Mouse (Mus musculus): Measurements from ENCODE around the gene Pdcl3. TPM values are rescaled to one million over a fixed set of nuclear protein-coding genes. Genes with fewer than 3 reads are reported as not detected.
A peak's percentile ranks its signal among the peaks of the same experiment; 100 is the strongest.

Pdcl3 gene
- total and polyA plus RNA-seq, 3 experiments: 51.6 to 67.0 (median 65.5) TPM

DNA sequence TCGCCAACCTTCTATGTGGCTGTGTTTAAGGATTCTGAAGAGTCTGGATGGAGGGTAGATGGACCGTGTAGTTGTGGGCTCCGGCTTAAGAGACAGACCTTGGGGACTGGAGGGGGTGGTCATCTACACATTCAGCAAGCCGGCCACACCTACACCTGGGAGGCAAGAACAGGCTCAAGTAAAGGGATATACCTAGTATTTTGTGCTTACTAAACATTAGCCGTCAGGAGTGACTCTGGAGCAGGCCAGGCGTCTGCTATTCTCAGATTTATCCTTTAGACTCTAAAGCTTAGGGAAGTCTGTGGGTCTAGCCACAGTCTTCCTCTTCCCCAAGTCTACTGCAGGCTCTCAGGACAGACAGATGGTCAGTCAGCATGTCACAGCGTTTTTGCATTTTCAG, 2.9 kb downstream of the Pdcl3 start:
- peaks cover 35% of the 10 kb centered on the region for H3K36me3 ChIP-seq (replicated peaks)
- ATAC-seq (ENCODE audit: extremely low read depth, insufficient number of reproducible peaks, low FRiP score, poor library complexity, severe bottlenecking): no peak
- no peaks in the 10 kb centered on the region for H3K27me3 ChIP-seq (ENCODE audit: insufficient read depth, low read length)
- DNase-seq (ENCODE audit: low spot score): no peak
- H3K9me3 ChIP-seq (replicated peaks): peaks cover 7% of the 10 kb centered on the region
- H3K4me1 ChIP-seq (ENCODE audit: insufficient read depth, low read depth, low read length): peaks cover 16% of the 10 kb centered on the region
- no peak for TF ChIP-seq POLR2AphosphoS5 (IDR thresholded peaks at IDR 0.05; ENCODE audit: insufficient replicate concordance, low read depth, low read length)
- H3K4me3 ChIP-seq (ENCODE audit: low read depth, low read length): peak overlapping the region; percentile 80

DNA sequence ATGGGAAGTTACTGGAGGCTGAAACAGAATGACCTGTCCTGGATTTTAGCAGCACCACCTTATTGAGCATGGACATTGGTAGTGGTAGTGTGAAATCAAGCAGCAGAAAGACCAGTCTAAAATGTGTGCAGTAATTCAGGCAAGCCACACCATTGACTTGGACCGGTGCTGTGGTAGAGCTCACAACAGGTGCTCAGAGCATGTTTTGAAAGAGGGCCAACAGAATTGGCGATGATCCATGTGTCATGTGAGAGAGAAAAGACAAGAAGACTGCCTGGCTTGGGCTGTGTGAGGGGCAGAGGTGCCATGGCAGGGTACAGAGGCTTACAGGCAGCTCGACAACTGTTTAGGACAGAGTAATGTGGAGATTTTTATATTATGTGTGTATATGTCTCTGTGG, 7.0 kb downstream of the Pdcl3 start:
- no peak for ATAC-seq (ENCODE audit: extremely low read depth, insufficient number of reproducible peaks, low FRiP score, poor library complexity, severe bottlenecking)
- no peaks in the 10 kb centered on the region for H3K27me3 ChIP-seq (ENCODE audit: insufficient read depth, low read length)
- H3K9me3 ChIP-seq (replicated peaks): 0 out of 2 replicates have a peak, but pooled peaks cover 2% of the 10 kb centered on the region
- TF ChIP-seq POLR2AphosphoS5 (IDR thresholded peaks at IDR 0.05; ENCODE audit: insufficient replicate concordance, low read depth, low read length): no peak
- TF ChIP-seq GATA2 (IDR thresholded peaks at IDR 0.05; ENCODE audit: borderline replicate concordance, low read depth, low read length): no peak
- TF ChIP-seq TAL1 (conservative IDR thresholded peaks at IDR 0.05; ENCODE audit: low read depth, low read length): no peak
- no peak for TF ChIP-seq GATA1 (IDR thresholded peaks at IDR 0.05; ENCODE audit: borderline replicate concordance, low read length)
- no peak for TF ChIP-seq CTCF (IDR thresholded peaks at IDR 0.05; ENCODE audit: low read depth, low read length)
- no peak overlapping the region for H3K4me3 ChIP-seq (ENCODE audit: low read depth, low read length)
- peaks cover 10% of the 10 kb centered on the region for H3K4me1 ChIP-seq (ENCODE audit: insufficient read depth, low read depth, low read length)
- peaks cover 71% of the 10 kb centered on the region for H3K36me3 ChIP-seq (replicated peaks)
- DNase-seq (ENCODE audit: low spot score): no peak

DNA sequence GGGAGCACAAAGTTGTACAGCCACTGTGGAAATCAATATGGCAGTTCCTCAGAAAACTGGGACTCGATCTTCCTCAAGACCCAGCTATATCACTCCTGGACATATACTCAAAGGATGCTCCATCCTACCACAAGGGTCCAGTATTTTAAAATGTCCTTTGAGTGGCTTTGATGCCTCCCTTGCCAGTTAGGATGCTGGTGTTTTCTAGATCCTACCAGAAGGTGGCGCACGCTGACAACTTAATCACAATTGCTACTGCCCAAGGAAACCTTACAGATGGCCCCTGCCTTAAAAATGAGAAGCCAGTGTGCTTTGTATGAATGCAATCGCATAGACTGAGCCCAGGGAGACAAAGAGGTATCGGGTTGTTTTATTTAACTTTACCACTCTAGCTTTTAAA, 15.7 kb downstream of the Pdcl3 start:
- DNase-seq (ENCODE audit: low spot score) (peak; percentile 75), ATAC-seq (ENCODE audit: extremely low read depth, insufficient number of reproducible peaks, low FRiP score, poor library complexity, severe bottlenecking) (no peak; the same call in 1 of the 2 replicates)
- Histone ChIP-seq H3K4me3 (ENCODE audit: low read depth, low read length) (no peak overlapping the region), H3K9me3 (replicated peaks) (no peaks in the 10 kb centered on the region), H3K4me1 (ENCODE audit: insufficient read depth, low read depth, low read length) (no peaks in the 10 kb centered on the region), H3K36me3 (replicated peaks) (peaks cover 18% of the 10 kb centered on the region), H3K27me3 (ENCODE audit: insufficient read depth, low read length) (peaks cover 8% of the 10 kb centered on the region; the same call in 1 of the 2 replicates)
- no peak for TF ChIP-seq POLR2AphosphoS5 (IDR thresholded peaks at IDR 0.05; ENCODE audit: insufficient replicate concordance, low read depth, low read length)
- TF ChIP-seq CTCF (IDR thresholded peaks at IDR 0.05; ENCODE audit: low read depth, low read length): peak; percentile 81

DNA sequence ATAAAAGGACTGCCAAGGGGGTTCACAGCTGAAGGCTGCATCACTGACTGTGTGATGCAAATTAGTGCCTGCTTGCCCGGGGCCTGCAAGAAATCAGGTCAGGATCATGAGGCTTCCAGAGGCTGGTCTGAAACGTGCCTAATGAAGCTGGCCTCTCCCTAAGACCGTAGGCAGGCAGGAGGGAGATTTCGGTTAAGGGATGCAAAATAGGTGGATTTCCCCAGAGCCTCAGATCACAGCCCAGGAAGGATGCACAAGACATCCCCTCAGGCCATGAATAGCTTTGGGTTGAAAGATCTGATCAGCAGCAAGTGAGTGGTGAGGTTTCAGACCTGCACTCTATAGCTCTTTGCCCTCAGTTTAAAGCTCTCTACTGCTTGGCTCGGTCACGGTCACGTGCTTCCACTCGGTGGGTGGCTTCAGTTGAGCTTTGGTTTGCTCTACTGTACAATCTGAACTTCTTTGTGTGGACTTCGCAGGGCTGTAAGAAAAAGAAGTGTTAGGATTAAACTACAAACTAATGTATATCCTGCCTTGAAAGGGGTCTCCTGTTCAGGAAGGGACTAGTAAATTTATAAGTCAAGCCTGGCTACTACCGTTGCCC, 20.4 kb downstream of the Pdcl3 start:
- Histone ChIP-seq H3K4me1 (ENCODE audit: insufficient read depth, low read depth, low read length) (peaks cover 4% of the 10 kb centered on the region; the same call in 1 of the 2 replicates), H3K4me3 (ENCODE audit: low read depth, low read length) (no peak overlapping the region), H3K27me3 (ENCODE audit: insufficient read depth, low read length) (peaks cover 11% of the 10 kb centered on the region), H3K36me3 (replicated peaks) (no peaks in the 10 kb centered on the region), H3K9me3 (replicated peaks) (no peaks in the 10 kb centered on the region)
- no peak for DNase-seq (ENCODE audit: low spot score)
- no peak for ATAC-seq (ENCODE audit: extremely low read depth, insufficient number of reproducible peaks, low FRiP score, poor library complexity, severe bottlenecking)
- no peak for TF ChIP-seq CTCF (IDR thresholded peaks at IDR 0.05; ENCODE audit: low read depth, low read length)
- no peak for TF ChIP-seq POLR2AphosphoS5 (IDR thresholded peaks at IDR 0.05; ENCODE audit: insufficient replicate concordance, low read depth, low read length)
- no peak for TF ChIP-seq GATA1 (IDR thresholded peaks at IDR 0.05; ENCODE audit: borderline replicate concordance, low read length)
- no peak for TF ChIP-seq TAL1 (conservative IDR thresholded peaks at IDR 0.05; ENCODE audit: low read depth, low read length)
- no peak for TF ChIP-seq GATA2 (IDR thresholded peaks at IDR 0.05; ENCODE audit: borderline replicate concordance, low read depth, low read length)

DNA sequence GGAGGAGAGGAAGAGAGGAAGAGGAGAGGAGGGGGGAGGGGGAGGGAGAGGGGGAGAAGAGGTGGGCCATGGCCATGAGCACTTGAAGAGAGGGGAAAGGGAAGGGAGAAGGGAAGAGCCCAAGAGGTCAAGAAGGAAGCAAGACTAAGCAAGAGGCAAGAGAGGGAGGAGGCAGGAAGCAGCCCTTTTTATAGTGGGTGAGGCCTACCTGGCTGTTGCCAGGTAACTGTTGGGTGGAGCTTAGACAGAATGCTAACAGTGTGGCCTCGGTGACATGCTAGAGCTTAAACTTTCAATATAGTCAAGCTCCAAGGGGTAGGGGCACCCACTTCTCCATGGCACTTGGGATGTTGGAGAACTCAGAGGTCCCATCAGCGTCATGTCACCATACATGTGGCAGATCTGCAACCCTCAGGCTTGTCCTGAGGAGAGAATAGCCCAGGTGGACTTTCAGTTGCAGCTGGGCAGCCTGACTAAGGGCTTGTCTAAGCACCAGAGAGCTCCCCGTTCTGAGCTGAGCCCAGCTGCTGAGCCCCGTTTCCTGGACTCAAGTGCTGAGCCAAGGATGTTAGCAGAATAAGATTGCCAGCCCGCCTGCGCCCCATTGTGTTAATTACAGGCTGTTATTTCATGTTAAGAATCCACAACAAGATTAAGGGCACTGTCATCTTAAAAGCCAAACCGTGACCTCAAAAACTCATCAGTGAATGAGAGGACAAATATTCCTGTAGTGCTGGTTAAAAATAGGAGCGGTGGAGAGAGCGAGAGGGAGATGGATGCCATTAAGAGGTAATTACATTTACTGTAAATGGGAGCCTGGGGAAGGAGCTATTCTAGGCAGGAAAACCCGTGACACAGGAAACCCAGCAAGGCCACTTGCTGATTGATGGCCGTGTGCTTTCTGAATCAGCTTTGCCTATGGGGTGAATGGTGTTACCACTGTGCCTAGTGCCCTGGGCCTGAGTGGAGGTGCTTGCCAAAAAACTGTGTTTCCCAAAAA, 21.7 kb downstream of the Pdcl3 start:
- ATAC-seq (ENCODE audit: extremely low read depth, insufficient number of reproducible peaks, low FRiP score, poor library complexity, severe bottlenecking): no peak
- TF ChIP-seq GATA2 (IDR thresholded peaks at IDR 0.05; ENCODE audit: borderline replicate concordance, low read depth, low read length) (no peak), CTCF (IDR thresholded peaks at IDR 0.05; ENCODE audit: low read depth, low read length) (no peak), POLR2AphosphoS5 (IDR thresholded peaks at IDR 0.05; ENCODE audit: insufficient replicate concordance, low read depth, low read length) (no peak), GATA1 (IDR thresholded peaks at IDR 0.05; ENCODE audit: borderline replicate concordance, low read length) (no peak), TAL1 (conservative IDR thresholded peaks at IDR 0.05; ENCODE audit: low read depth, low read length) (no peak)
- H3K4me3 ChIP-seq (ENCODE audit: low read depth, low read length): no peak overlapping the region
- no peaks in the 10 kb centered on the region for H3K9me3 ChIP-seq (replicated peaks)
- H3K36me3 ChIP-seq (replicated peaks): no peaks in the 10 kb centered on the region
- peaks cover 11% of the 10 kb centered on the region for H3K27me3 ChIP-seq (ENCODE audit: insufficient read depth, low read length)
- H3K4me1 ChIP-seq (ENCODE audit: insufficient read depth, low read depth, low read length): peaks cover 4% of the 10 kb centered on the region; the same call in 1 of the 2 replicates
- no peak for DNase-seq (ENCODE audit: low spot score)

DNA sequence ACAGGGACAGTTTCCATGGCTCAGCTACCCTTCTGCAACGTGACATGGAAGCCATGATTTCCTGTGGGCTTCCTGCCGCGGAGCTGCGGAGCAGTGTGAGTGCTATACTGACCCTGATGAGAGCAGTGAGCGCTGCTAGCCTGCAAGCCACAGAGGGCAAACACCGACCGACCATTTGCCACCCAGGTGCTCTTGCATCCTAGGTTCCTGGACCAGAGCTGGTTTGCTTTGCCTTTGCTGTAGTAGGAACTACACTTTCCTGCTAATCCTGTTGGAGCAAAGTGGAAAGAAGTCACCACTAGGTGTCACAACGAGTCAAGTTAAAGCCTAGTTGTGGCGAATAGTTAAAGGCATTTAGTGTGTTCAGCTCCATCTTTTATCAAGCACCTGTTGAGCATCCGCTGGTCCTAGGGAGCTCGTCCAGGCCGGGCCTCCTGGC, 25.2 kb downstream of the Pdcl3 start:
- ATAC-seq (ENCODE audit: extremely low read depth, insufficient number of reproducible peaks, low FRiP score, poor library complexity, severe bottlenecking): peak; percentile 15; the same call in 1 of the 2 replicates
- no peak for TF ChIP-seq CTCF (IDR thresholded peaks at IDR 0.05; ENCODE audit: low read depth, low read length)
- TF ChIP-seq GATA1 (IDR thresholded peaks at IDR 0.05; ENCODE audit: borderline replicate concordance, low read length): no peak
- TF ChIP-seq POLR2AphosphoS5 (IDR thresholded peaks at IDR 0.05; ENCODE audit: insufficient replicate concordance, low read depth, low read length): no peak
- TF ChIP-seq GATA2 (IDR thresholded peaks at IDR 0.05; ENCODE audit: borderline replicate concordance, low read depth, low read length): no peak
- TF ChIP-seq TAL1 (conservative IDR thresholded peaks at IDR 0.05; ENCODE audit: low read depth, low read length): no peak
- Histone ChIP-seq H3K27me3 (ENCODE audit: insufficient read depth, low read length) (peaks cover 9% of the 10 kb centered on the region), H3K36me3 (replicated peaks) (no peaks in the 10 kb centered on the region), H3K9me3 (replicated peaks) (no peaks in the 10 kb centered on the region), H3K4me1 (ENCODE audit: insufficient read depth, low read depth, low read length) (peaks cover 4% of the 10 kb centered on the region; the same call in 1 of the 2 replicates), H3K4me3 (ENCODE audit: low read depth, low read length) (no peak overlapping the region)
- DNase-seq (ENCODE audit: low spot score): no peak

Data from G1E (cell line).